Mouse (Mus musculus) olfactory bulb, adult 2 months (tissue): ENCODE measurements around the gene Ccdc60. TPM values are rescaled to one million over a fixed set of nuclear protein-coding genes. Genes with fewer than 3 reads are reported as not detected.

Source experiments
- H3K27ac ChIP-seq: fragments of 200-500 bp; 2 replicates; pipeline ENCODE4 v1.5.1; 2012; ENCODE audit warnings: low read depth, low read length; ENCODE audit not compliant: insufficient read depth
- H3K4me1 ChIP-seq: fragments of 200-500 bp; 2 replicates; pipeline ENCODE4 v1.6.1; 2012; ENCODE audit warnings: low read length; ENCODE audit not compliant: control insufficient read depth, insufficient read depth
- H3K4me3 ChIP-seq: fragments of 200-500 bp; 2 replicates; pipeline ENCODE4 v1.5.1; 2012; ENCODE audit warnings: mild to moderate bottlenecking, low read depth, low read length, moderate library complexity; ENCODE audit not compliant: insufficient read depth
- CTCF ChIP-seq: fragments of 200-500 bp; IDR thresholded peaks from 2 replicates; pipeline ENCODE4 v1.5.1; 2012; ENCODE audit warnings: low read depth, mild to moderate bottlenecking, low read length, moderate library complexity; ENCODE audit not compliant: insufficient read depth
- POLR2A ChIP-seq: fragments of 200-500 bp; IDR thresholded peaks from 2 replicates; pipeline ENCODE4 v1.6.1; 2012; ENCODE audit warnings: mild to moderate bottlenecking, low read depth, low read length, moderate library complexity; ENCODE audit not compliant: insufficient read depth
- WGBS: fragments of 180-500 bp; shearing (Covaris S2); methylation state at CpG from one replicate; pipeline ENCODE4 v1.1.7; 2018; 5-methylcytosine and 5-hydroxymethylcytosine counted together
- polyA plus RNA-seq: library from polyadenylated mRNA; stranded (reverse); fragments of >200 nt; gene quantifications from 2 replicates; pipeline ENCODE4 v1.2.4, GENCODE M21; 2012; ENCODE audit warnings: low replicate concordance; ENCODE audit not compliant: missing spikeins, insufficient read depth, insufficient read length

Gene Ccdc60
- polyA plus RNA-seq, 1 experiment = not detected

GRCm38 (mm10) chr5:116258321-116258860 is 30.4 kb downstream of the Ccdc60 start:
- 66% methylated on average over 8 of the region's 8 CpGs for WGBS
- TF ChIP-seq CTCF = no peak
- TF ChIP-seq POLR2A = no peak
- H3K4me3 ChIP-seq = no peak overlapping the region
- H3K4me1 ChIP-seq = 0 out of 2 replicates have a peak, but pooled peaks cover 2% of the 10 kb centered on the region
- H3K27ac ChIP-seq = no peak overlapping the region

- no peak overlapping the region for H3K27ac ChIP-seq
- TF ChIP-seq CTCF (no peak), POLR2A (no peak)
- no peak overlapping the region for H3K4me3 ChIP-seq
- no peaks in the 10 kb centered on the region for H3K4me1 ChIP-seq
- 90% methylated on average over 4 of the region's 4 CpGs for WGBS
Measured at GRCm38 (mm10) chr5:116253914-116254313, 34.9 kb downstream of the Ccdc60 start.

GRCm38 (mm10) chr5:116252186-116252585 is 36.6 kb downstream of the Ccdc60 start:
- Histone ChIP-seq H3K27ac (no peak overlapping the region), H3K4me1 (no peaks in the 10 kb centered on the region), H3K4me3 (no peak overlapping the region)
- 88% methylated on average over 6 of the region's 6 CpGs for WGBS
- TF ChIP-seq POLR2A (no peak), CTCF (no peak)

GRCm38 (mm10) chr5:116246642-116247041 is 42.1 kb downstream of the Ccdc60 start:
- TF ChIP-seq CTCF (no peak), POLR2A (no peak)
- 85% methylated on average over 7 of the region's 7 CpGs for WGBS

GRCm38 (mm10) chr5:116244476-116244875 is 44.3 kb downstream of the Ccdc60 start:
- Histone ChIP-seq H3K27ac (peak overlapping the region; percentile 67; the same call in 1 of the 2 replicates), H3K4me1 (peaks cover 14% of the 10 kb centered on the region), H3K4me3 (no peak overlapping the region)
- no peak for TF ChIP-seq CTCF
- no peak for TF ChIP-seq POLR2A
- 31% methylated on average over 3 of the region's 3 CpGs for WGBS

More at GRCm38 (mm10) chr5:116246642-116247041, 42.1 kb downstream of the Ccdc60 start:
- Histone ChIP-seq H3K4me3 (no peak overlapping the region), H3K4me1 (peaks cover 14% of the 10 kb centered on the region), H3K27ac (no peak overlapping the region)

GRCm38 (mm10) chr5:116243622-116244021 is 45.2 kb downstream of the Ccdc60 start:
- peaks cover 14% of the 10 kb centered on the region for H3K4me1 ChIP-seq
- H3K4me3 ChIP-seq = no peak overlapping the region
- 73% methylated on average over 8 of the region's 9 CpGs for WGBS
- no peak overlapping the region for H3K27ac ChIP-seq
- no peak for TF ChIP-seq CTCF
- TF ChIP-seq POLR2A = no peak

- WGBS = 26% methylated on average over 19 of the region's 19 CpGs
- TF ChIP-seq CTCF = no peak; the same call in 1 of the 2 replicates
- no peak for TF ChIP-seq POLR2A
- no peak overlapping the region for H3K4me3 ChIP-seq
- H3K27ac ChIP-seq = no peak overlapping the region
- H3K4me1 ChIP-seq = no peaks in the 10 kb centered on the region
Measured at GRCm38 (mm10) chr5:116231841-116232643, 56.7 kb downstream of the Ccdc60 start.

- 69% methylated on average over 6 of the region's 6 CpGs for WGBS
- peak overlapping the region; percentile 10; the same call in 1 of the 2 replicates for H3K4me3 ChIP-seq
Measured at GRCm38 (mm10) chr5:116228414-116228813, 60.4 kb downstream of the Ccdc60 start.

GRCm38 (mm10) chr5:116224023-116224422 is 64.8 kb downstream of the Ccdc60 start:
- WGBS = 81% methylated on average over 6 of the region's 6 CpGs
- no peak overlapping the region for H3K27ac ChIP-seq
- TF ChIP-seq POLR2A = no peak
- no peak for TF ChIP-seq CTCF
- no peaks in the 10 kb centered on the region for H3K4me1 ChIP-seq
- no peak overlapping the region for H3K4me3 ChIP-seq

More at GRCm38 (mm10) chr5:116228414-116228813, 60.4 kb downstream of the Ccdc60 start:
- TF ChIP-seq POLR2A (no peak), CTCF (no peak)
- Histone ChIP-seq H3K4me1 (no peaks in the 10 kb centered on the region), H3K27ac (no peak overlapping the region)
